Mouse (Mus musculus) yolk sac, embryonic 10.5 days (tissue): ENCODE data around the gene Gimap5.

ENCODE experiments used
- DNase-seq: peaks from one replicate; pipeline ENCODE4 v3.0.0-alpha.2; 2017; ENCODE audit warnings: low spot score

The Gimap5 gene

GRCm38 (mm10) chr6:48740501-48741169 lies 5.4 kb upstream of the Gimap5 start:
- no peak for DNase-seq

- DNase-seq, result peak; percentile 77
These were observed 4.7 kb upstream of the Gimap5 start for GRCm38 (mm10) chr6:48741273-48741672.

DNA sequence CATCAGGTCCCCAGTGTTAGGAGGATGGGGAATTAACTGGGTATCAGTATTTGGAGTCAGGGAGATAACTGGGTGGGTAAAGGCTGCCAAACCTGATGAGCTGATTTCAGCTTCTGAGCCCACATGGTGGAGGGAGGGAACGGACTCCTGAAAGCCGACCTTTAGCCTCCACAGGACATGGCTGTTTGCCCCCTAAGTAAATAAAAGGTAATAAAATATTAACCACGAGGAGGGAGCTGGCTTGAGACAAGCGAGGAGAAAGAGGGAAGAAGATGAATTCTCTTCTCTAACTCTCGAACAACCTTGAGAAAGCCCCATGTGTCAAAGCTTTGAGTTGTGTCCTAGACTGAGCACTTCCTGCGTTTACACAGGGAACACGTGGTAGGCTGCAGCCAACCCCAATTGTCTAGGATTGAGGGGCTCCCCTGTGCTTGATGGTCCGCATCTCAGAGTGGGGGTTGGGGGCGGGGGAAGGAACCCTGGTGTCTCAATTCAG lies 4.2 kb upstream of the Gimap5 start:
- DNase-seq, result peak; percentile 83

DNA sequence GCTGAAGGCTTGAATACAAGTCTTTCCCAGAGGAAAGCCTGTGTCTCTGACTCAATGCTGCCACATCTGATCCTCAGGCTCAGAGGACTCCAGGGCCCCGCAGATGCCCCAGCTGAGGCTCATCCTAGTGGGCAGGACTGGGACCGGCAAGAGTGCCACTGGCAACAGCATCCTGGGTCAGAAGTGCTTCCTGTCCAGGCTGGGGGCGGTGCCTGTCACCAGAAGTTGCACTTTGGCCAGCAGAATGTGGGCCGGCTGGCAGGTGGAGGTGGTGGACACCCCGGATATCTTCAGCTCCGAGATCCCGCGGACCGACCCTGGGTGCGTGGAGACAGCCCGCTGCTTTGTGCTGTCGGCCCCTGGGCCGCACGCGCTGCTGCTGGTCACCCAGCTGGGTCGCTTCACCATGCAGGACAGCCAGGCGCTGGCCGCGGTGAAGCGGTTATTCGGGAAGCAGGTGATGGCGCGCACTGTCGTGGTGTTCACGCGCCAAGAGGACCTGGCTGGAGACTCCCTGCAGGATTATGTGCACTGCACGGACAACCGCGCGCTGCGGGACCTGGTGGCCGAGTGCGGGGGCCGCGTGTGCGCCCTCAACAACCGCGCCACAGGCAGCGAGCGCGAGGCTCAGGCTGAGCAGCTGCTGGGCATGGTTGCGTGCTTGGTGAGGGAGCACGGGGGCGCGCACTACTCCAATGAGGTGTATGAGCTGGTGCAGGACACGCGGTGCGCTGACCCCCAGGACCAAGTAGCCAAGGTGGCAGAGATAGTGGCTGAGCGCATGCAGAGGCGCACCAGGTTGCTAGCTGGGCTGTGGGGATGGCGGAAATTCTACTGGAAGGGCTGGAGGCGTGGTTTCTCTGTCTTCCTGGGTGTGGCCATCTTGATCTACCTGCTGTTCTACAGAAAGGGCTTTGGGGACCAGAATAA lies 3.3 kb upstream of the Gimap5 start:
- DNase-seq, result peak; percentile 72

- no peak for DNase-seq
These were observed 507 bp upstream of the Gimap5 start for GRCm38 (mm10) chr6:48745490-48745889.

- no peak for DNase-seq
These were observed 1.3 kb downstream of the Gimap5 start for GRCm38 (mm10) chr6:48747091-48747966.

DNA sequence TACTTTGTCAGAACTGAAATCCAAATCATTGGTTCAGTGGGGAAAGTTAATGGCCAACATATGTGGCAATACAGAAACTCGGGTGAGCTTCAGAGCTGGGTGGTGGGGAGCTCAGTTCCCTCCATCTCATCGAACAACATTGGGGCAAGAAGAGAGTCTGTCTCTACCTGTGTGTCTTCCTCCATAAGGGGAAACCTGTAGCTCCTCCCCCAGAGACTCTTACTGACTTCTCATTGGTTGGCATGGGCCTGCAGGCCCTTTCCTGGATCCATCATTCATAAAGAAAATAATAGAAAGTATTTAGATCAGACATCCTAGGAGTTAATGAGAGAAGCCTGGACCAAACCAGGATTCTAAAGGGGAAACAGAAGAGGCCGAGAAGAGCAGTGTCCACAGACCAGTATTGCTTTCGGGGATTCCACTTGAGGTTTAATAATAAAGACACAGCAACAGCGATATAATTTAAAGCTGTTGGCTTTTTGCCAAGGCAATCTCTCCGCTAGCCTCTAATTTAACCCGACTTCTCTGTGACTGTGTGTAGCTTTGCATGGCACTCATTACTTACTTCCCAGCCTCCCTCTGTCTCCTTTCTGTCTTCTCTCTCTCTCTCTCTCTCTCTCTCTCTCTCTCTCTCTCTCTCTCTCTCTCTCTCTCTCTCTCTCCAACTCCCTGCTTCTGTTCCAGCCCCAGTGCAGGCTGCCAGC lies 17.7 kb downstream of the Gimap5 start:
- DNase-seq, result no peak

DNA sequence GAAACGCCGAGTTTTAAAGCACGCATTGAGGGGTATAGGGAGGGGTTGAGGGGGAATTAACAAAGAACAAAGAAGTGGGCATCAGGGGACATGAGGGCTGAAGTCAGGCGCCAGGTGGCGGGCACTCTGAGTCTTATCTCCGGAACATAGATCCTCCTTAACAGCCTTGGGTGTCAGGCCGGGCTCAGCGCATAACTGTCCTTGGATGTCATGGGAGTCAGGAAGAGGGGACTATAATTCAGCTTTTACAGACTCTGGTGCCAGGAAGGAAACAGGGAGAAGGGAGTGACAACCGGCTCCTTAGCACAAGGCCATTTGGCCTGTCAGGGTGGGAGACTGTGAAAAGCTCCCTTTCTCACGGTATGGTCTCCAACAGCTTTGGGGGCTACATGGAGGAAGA lies 18.5 kb downstream of the Gimap5 start:
- DNase-seq, result no peak

DNA sequence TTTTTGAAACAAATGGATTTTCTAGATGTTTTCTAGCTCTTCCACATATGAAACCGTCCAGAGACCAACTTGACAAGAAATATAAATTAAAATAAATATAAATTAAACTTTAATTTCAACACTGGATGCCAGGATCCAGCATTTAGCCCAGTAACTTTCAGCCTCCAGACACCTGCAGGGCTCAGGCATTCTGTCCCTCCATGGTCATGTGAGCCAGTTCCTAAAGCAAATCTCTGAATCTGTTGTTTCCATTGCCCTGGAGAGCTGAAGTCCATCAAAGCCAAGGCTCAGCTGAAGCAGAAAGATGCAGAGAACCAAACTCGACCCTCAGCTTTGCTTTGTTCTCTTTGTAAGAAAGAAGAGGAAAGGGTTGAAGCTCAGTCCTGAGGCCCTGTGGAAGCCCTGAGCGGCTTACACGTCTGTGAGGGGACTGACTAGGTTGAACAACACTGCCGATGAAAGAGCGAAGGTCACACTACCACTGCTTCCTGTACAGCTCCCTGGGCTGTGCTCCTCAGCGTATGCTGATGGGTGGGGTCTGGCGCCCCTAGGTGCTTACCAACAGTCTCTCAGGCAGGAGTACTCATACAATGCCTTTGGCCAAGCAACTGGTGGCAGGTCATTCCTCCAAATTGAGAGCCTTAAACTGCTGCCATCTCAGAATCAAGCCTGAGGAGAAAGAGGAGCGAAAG lies 22.3 kb downstream of the Gimap5 start:
- DNase-seq, result peak; percentile 74

DNA sequence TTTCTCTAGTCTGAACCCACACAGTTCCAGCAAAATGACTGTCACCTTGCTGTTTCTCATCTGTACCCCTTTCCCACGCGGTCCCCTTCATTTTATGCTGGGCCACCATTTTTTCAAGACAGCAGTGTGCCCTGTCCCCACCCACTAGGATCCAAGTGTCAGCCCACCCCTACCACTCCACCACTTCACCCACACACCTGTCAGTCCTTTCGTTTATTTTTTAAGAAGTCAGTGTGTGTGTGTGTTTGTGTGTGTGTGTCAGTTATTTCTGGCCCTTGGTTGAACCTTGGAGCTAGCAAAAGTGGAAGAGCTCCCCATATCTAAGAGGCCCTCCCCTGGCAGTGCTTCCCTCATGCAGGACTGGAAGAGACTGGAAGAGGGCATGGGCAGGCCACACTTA lies 22.9 kb downstream of the Gimap5 start:
- no peak for DNase-seq

- no peak for DNase-seq
These were observed 24.7 kb downstream of the Gimap5 start, which contains the start of gene Gimap3 for GRCm38 (mm10) chr6:48770696-48771095. Gene Gimap3 (minus strand): TSS chr6:48770851.

DNA sequence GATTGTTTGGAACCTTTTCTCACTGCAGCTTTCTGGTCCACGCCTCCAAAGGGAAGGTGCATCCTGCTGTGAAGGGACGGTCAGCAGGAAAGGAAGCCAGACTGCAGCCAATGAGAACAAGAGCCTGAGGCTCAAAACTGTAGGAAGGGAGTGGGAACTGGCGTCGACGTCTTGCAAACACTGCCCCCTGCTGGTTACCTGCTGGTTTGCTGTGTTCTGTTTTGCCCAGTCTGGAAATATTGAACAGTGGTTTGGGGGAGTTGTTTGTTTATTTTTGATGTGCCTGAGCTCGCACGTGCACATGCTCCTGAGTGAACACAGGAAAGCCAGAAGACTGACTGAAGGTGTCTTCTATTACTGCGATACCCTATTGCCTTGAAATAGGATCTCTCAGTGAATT lies 26.0 kb downstream of the Gimap5 start:
- DNase-seq, result peak; percentile 61

DNA sequence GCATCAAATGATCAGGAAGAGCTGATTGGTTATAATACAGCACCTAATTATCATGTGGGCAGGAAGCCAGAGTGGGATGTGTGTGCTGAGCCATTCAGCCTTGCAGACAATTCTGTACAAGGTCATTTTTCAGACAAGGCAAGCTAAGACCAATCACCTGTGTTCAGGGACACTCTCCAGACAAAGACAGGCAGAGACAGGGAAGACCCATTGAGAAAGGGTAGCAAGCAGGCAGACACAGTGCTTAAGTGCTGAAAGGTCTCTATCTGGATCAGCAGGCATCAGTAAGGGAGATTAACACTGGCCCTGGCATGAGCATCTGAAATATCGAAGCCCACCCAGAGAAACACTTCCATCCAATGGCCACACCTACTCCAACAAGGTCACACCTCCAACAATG lies 38.4 kb downstream of the Gimap5 start:
- no peak for DNase-seq

DNA sequence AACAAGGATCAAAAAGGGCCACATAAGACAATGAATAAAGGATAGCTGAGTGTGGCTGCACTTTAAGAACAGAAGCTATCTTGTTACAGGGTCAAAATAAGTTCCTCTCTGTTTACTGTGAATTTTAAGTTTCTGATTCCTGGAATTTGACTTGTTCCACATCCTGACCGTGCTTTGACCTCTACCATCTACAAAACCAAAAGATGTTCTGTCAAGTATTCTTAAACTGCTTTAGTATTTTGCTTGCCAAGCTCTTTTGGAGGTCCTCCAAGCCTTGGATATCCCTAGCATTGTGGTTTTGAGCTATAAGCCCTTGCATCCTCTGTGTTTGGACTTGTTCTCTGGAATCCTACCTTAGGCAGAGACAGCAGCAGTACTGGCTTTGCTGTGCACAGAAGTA lies 39.2 kb downstream of the Gimap5 start:
- no peak for DNase-seq

GRCm38 (mm10) chr6:48785601-48786000 lies 39.6 kb downstream of the Gimap5 start:
- no peak for DNase-seq

DNA sequence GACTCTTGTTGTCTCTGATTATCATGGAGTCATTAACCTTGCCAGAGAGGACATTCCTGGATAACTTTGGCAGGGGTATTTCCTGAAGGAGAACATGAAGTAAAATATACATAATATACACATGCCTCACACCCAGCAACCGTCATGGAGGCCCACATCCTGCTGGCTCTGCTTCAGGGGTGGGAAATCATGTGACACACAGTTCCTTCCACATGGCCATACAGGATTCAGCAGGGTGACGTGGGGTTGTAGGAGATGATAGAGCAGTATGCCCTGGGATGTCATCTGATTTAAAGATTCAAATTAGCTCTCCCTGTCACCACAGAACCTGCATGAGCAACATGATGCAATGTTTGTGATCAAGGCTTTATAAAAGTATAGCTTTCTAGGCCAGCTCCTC lies 41.9 kb downstream of the Gimap5 start:
- DNase-seq, result no peak

DNA sequence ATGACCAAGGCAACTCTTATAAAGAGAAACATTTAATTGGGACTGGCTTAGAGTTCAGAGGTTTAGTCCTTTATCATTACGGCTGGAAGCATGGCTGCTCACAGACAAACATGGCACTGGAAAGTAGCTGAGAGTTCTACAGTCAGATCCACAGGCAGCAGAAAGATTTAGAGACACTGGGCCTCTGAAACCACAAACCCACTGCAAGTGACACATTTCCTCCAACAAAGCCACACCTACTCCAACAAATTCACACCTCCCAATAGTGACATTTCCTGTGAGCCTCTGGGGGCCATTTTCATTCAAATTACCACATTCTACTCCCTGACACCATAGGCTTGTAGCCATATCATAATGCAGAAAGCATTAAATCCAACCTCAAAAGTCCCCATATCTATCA lies 55.9 kb downstream of the Gimap5 start:
- DNase-seq, result no peak

DNA sequence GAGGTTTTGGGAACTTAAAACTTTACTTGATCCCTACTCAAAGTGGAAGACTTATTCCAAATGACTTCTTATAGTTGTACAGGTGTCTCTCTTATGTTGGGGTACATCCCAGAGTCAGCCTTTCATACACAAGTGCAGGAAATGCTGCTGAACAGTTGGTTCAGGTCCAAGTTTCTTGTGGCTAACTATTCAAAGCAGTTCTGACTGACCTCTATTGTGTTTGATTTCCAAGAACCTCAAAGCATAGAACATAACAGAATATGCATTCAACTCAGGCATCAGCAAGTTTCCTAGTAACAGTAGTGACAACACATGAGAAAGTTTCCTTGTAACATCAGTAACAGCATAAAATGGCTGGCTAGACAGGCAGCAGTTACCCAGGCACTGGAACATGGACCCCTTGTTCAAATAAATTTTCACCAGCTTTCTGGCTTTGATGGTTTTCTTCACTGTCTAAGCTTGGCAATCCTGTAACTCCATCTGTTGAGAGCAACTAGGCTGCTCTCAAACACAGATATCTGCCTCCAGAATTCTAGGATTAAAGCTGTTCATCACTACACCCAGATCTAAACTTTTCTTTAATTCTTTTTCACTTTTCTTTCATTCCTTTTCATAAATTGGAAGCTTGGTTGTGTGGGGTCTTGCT lies 57.5 kb downstream of the Gimap5 start:
- no peak for DNase-seq
